Mouse (Mus musculus) cerebellum, postnatal 4 days (tissue): ENCODE measurements at regions not wholly inside any gene's neighbourhood (a gene's known extent, or its start where the extent isn't known, plus 50 kb on each side); places are given as distances from the start of the nearest gene placed in this dataset.

Experiments
- DNase-seq, 2 experiments: peaks; one replicate each; pipeline ENCODE4 v3.0.0; 2022; ENCODE audit warnings: low spot score in 2 of 2, mixed read lengths in 1 of 2

- peak; percentile 47 to 70 for DNase-seq
Observed at GRCm38 (mm10) chr8:23504704-23505103, 1093.5 kb downstream of the Mrps31 start.

GRCm38 (mm10) chr8:23505216-23505615 lies 1094.1 kb downstream of the Mrps31 start:
- peak in 1 of 2 experiments; percentile 5 for DNase-seq

- DNase-seq, result no peak
Observed at GRCm38 (mm10) chr8:23505966-23506365, 1094.8 kb downstream of the Mrps31 start.

GRCm38 (mm10) chr8:23507661-23508060 lies 1096.5 kb downstream of the Mrps31 start:
- DNase-seq, result no peak

- DNase-seq, result no peak
Observed at GRCm38 (mm10) chr8:23510076-23510475, 1098.9 kb downstream of the Mrps31 start.

GRCm38 (mm10) chr8:23510561-23510960 lies 1099.4 kb downstream of the Mrps31 start:
- DNase-seq, result no peak

- DNase-seq, result no peak
Observed at GRCm38 (mm10) chr8:23511264-23511663, 1100.1 kb downstream of the Mrps31 start.

GRCm38 (mm10) chr8:23511792-23512191 lies 1100.6 kb downstream of the Mrps31 start:
- DNase-seq, result no peak

- no peak for DNase-seq
Observed at GRCm38 (mm10) chr8:23516469-23516868, 1105.3 kb downstream of the Mrps31 start.

GRCm38 (mm10) chr8:23531551-23532142 lies 1120.5 kb downstream of the Mrps31 start:
- DNase-seq, result peak; percentile 43 to 57

GRCm38 (mm10) chr8:23537681-23538359 lies 1126.7 kb downstream of the Mrps31 start:
- DNase-seq, result no peak

- no peak for DNase-seq
Observed at GRCm38 (mm10) chr8:23553565-23554473, 1142.7 kb downstream of the Mrps31 start.

- DNase-seq, result no peak
Observed at GRCm38 (mm10) chr8:23560836-23561235, 1149.7 kb downstream of the Mrps31 start.

- no peak for DNase-seq
Observed at GRCm38 (mm10) chr8:23561683-23562385, 1150.7 kb downstream of the Mrps31 start.

GRCm38 (mm10) chr8:23562504-23562903 lies 1151.3 kb downstream of the Mrps31 start:
- no peak for DNase-seq

- DNase-seq, result no peak
Observed at GRCm38 (mm10) chr8:23563065-23564020, 1152.2 kb downstream of the Mrps31 start.

GRCm38 (mm10) chr8:23567906-23568305 lies 1156.7 kb downstream of the Mrps31 start:
- no peak for DNase-seq

GRCm38 (mm10) chr8:23571338-23571737 lies 1154.3 kb downstream of the Adam3 start:
- no peak for DNase-seq

GRCm38 (mm10) chr8:23580106-23580505 lies 1145.5 kb downstream of the Adam3 start:
- no peak for DNase-seq

- DNase-seq, result no peak
Observed at GRCm38 (mm10) chr8:23580701-23581100, 1145.0 kb downstream of the Adam3 start.
